In genomic region chr10:19491513-19492380, GRCm38 (mm10) we compare ENCODE assay signal across 9 mouse cellular contexts.
DNase-seq lines count a peak whose midpoint lies in the region; ATAC-seq and TF ChIP-seq lines count a peak whose summit lies in the region.
"Had no signal": no experiment of that assay in that cellular context is flagged by ENCODE, and none has a peak within 500 bp of the region (broad histone marks: within the 10 kb centered on the region; RNA-seq: fewer than 3 reads in every experiment).

No protein-coding gene starts in this region.

- no peak for ATAC-seq in hindbrain, embryonic 14.5 days (ENCODE audit: low FRiP score)
- no peak for ATAC-seq in neural tube, embryonic 11.5 days (ENCODE audit: insufficient read depth, low FRiP score, low TSS enrichment)

- peak; percentile 79; the same call in 1 of the 2 replicates for TF ChIP-seq CTCF in thymus, adult 2 months (IDR thresholded peaks at IDR 0.05; ENCODE audit: borderline replicate concordance, control insufficient read depth, extremely low read depth, insufficient read depth, low read length, poor library complexity)

- peaks cover 90% of the 10 kb centered on the region for H3K27me3 ChIP-seq in hindbrain, embryonic 10.5 days (ENCODE audit: insufficient read depth, poor library complexity, severe bottlenecking)
- peaks cover 85% of the 10 kb centered on the region for H3K27me3 ChIP-seq in hindbrain, embryonic 14.5 days (ENCODE audit: control insufficient read depth, insufficient read depth, low read length)
- H3K27me3 ChIP-seq in neural tube, embryonic 11.5 days (ENCODE audit: control insufficient read depth, insufficient read depth, low read length) = peaks cover 17% of the 10 kb centered on the region; the same call in 1 of the 2 replicates
- H3K27me3 ChIP-seq in thymus, adult 2 months (ENCODE audit: control insufficient read depth, insufficient read depth, low read length) = no peaks in the 10 kb centered on the region
- H3K27me3 ChIP-seq: liver, embryonic 15.5 days had no signal

- intact Hi-C loops in gastrocnemius, postnatal 14 days (cut with DNase I; ENCODE audit: low total_unique reads) = no loop called here
- intact Hi-C loops in left cerebral cortex, postnatal 10 days (cut with DNase I) = loop anchor here (10.0 kb wide), 1 partner anchor 203 kb away; no protein-coding TSS in a partner anchor

- DNase-seq in hindbrain, embryonic 10.5 days (ENCODE audit: low spot score) = peak; percentile 37
- DNase-seq in hindbrain, embryonic 14.5 days (ENCODE audit: low spot score) = no peak
- DNase-seq in MEL-GATA-1-ER (ENCODE audit: extremely low read depth, low read depth) = peak; percentile 8
- DNase-seq in cerebellum, adult 18-20 months = peak; percentile 47 to 64
- peak; percentile 81 for DNase-seq in gastrocnemius, postnatal 14 days
- peak; percentile 35 to 76 for DNase-seq in left cerebral cortex, postnatal 10 days (ENCODE audit: extremely low spot score in 1 of 2, low spot score in 2 of 2)
- DNase-seq in neural tube, embryonic 11.5 days (ENCODE audit: low spot score) = peak; percentile 33
- DNase-seq in thymus, adult 2 months = peak; percentile 77

- no peak overlapping the region for H3K9ac ChIP-seq in hindbrain, embryonic 14.5 days
- no peak overlapping the region for H3K9ac ChIP-seq in neural tube, embryonic 11.5 days (ENCODE audit: low read length)
- H3K9ac ChIP-seq: liver, embryonic 15.5 days had no signal

- no peak overlapping the region for H3K4me2 ChIP-seq in hindbrain, embryonic 14.5 days (replicated peaks)
- H3K4me2 ChIP-seq in neural tube, embryonic 11.5 days (ENCODE audit: low read depth) = no peak overlapping the region

- H3K4me1 ChIP-seq in hindbrain, embryonic 10.5 days (replicated peaks) = peaks cover 6% of the 10 kb centered on the region; the same call in 1 of the 2 replicates
- no peaks in the 10 kb centered on the region for H3K4me1 ChIP-seq in hindbrain, embryonic 14.5 days (replicated peaks; ENCODE audit: control insufficient read depth, insufficient read depth, low read length)
- no peaks in the 10 kb centered on the region for H3K4me1 ChIP-seq in neural tube, embryonic 11.5 days (ENCODE audit: control insufficient read depth, insufficient read depth, low read length)
- H3K4me1 ChIP-seq in thymus, adult 2 months (replicated peaks; ENCODE audit: control insufficient read depth, insufficient read depth, low read length) = peaks cover 17% of the 10 kb centered on the region
- H3K4me1 ChIP-seq: liver, embryonic 15.5 days had no signal

- TF ChIP-seq POLR2A in thymus, adult 2 months (IDR thresholded peaks at IDR 0.05; ENCODE audit: control insufficient read depth, extremely low read depth, insufficient read depth, low read length, poor library complexity) = no peak

- 68% methylated on average over 21 of the region's 21 CpGs for WGBS in hindbrain, embryonic 10.5 days
- 60% methylated on average over 21 of the region's 21 CpGs for WGBS in hindbrain, embryonic 14.5 days
- WGBS in neural tube, embryonic 11.5 days = 62% methylated on average over 21 of the region's 21 CpGs
- WGBS in thymus, adult 2 months = 48% methylated on average over 21 of the region's 21 CpGs

- no peaks in the 10 kb centered on the region for H3K9me3 ChIP-seq in hindbrain, embryonic 10.5 days
- H3K9me3 ChIP-seq in hindbrain, embryonic 14.5 days (ENCODE audit: control insufficient read depth, low read length) = no peaks in the 10 kb centered on the region
- no peaks in the 10 kb centered on the region for H3K9me3 ChIP-seq in neural tube, embryonic 11.5 days (ENCODE audit: control insufficient read depth, low read length)
- H3K9me3 ChIP-seq: liver, embryonic 15.5 days had no signal

- H3K4me3 ChIP-seq in hindbrain, embryonic 10.5 days = no peak overlapping the region
- no peak overlapping the region for H3K4me3 ChIP-seq in hindbrain, embryonic 14.5 days (replicated peaks; ENCODE audit: low read length)
- no peak overlapping the region for H3K4me3 ChIP-seq in neural tube, embryonic 11.5 days (ENCODE audit: low read depth, low read length)
- no peak overlapping the region for H3K4me3 ChIP-seq in thymus, adult 2 months (ENCODE audit: control insufficient read depth, insufficient read depth, low read length)
- H3K4me3 ChIP-seq: liver, embryonic 15.5 days had no signal

- no peak overlapping the region for H3K27ac ChIP-seq in hindbrain, embryonic 10.5 days
- H3K27ac ChIP-seq in hindbrain, embryonic 14.5 days = no peak overlapping the region
- no peak overlapping the region for H3K27ac ChIP-seq in neural tube, embryonic 11.5 days (ENCODE audit: low read depth, low read length)
- H3K27ac ChIP-seq in thymus, adult 2 months (ENCODE audit: control insufficient read depth, insufficient read depth, low read length) = no peak overlapping the region
- H3K27ac ChIP-seq: liver, embryonic 15.5 days had no signal

- H3K36me3 ChIP-seq in hindbrain, embryonic 10.5 days = no peaks in the 10 kb centered on the region
- H3K36me3 ChIP-seq in hindbrain, embryonic 14.5 days (replicated peaks; ENCODE audit: control insufficient read depth, insufficient read depth) = no peaks in the 10 kb centered on the region
- H3K36me3 ChIP-seq in neural tube, embryonic 11.5 days (ENCODE audit: control insufficient read depth, insufficient read depth, low read length) = no peaks in the 10 kb centered on the region
- H3K36me3 ChIP-seq in thymus, adult 2 months (ENCODE audit: control insufficient read depth, insufficient read depth, low read length) = no peaks in the 10 kb centered on the region
- H3K36me3 ChIP-seq: liver, embryonic 15.5 days had no signal
